Mouse (Mus musculus): ENCODE measurements around the gene Kndc1.

The Kndc1 gene

DNA sequence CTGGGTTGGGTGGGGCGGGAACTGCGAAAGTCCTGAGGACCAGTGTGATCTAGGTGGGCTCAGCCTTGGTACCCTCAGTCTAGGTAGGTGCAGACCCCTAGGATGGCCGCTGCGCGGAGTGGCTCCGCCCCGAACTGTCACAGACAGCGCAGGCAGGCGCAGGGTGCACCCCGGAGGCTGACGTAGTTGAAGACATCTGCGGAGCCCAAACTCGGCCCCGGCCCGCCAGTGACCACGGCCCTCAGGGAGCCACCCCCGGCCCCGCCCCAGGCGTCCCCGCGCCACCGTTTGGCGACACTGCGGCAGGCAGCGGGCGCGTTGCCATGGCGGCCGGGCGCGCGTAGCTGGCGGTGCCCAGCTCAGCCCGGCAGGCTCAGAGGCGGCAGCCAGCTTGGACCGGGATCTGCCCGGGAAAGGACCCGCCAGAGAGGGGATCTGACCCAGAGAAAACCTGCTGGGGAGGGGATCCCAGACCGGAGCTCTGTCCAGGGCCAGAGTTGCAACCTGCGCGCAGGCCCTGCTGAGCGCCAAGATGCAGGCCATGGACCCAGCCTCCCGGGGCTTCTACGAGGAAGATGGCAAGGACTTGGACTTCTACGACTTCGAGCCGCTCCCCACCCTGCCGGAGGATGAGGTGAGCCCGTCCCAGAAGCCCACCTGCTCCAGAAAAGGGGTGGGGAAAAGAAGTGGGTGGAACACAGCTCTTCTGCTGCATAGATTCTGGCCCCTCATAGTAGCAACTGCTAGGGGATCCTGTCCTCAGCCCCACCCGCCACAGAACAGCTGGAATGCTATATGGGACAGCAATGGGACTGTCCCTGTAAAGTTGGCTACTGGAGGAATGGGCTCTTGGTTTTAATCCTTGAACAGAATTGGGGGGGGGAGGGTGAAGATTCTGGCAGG lies at the start of gene Kndc1:
Kndc1 (plus strand) TSS at position 42 of the 903 bp plus-strand sequence.
- peak; percentile 22 for DNase-seq (ENCODE audit: low read depth, low spot score)

- no peak for DNase-seq (ENCODE audit: low read depth, low spot score)
Observed at GRCm38 (mm10) chr7:139845101-139845500, 49.4 kb upstream of the Kndc1 start.

GRCm38 (mm10) chr7:139850152-139850551 lies 44.3 kb upstream of the Kndc1 start:
- DNase-seq (ENCODE audit: low read depth, low spot score): no peak

DNA sequence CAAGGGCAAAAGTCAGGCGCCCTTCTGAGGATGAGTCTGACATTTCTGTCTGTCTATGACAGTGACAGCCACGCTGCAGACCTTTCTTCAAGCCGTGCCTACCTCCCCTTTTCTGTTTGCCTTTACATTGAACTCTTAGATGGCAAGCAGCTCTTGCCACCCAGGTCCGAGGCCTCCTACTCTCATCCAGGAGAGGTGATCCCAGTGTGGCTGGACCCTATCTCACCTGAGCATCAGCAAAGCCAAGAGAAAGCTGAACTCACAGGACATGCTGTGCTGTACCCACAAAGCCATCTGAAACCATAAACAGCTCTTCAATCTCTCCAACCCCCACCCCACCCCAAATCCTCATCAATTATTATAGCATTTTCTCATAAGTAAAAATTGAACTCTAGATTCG lies 43.8 kb upstream of the Kndc1 start:
- no peak for DNase-seq (ENCODE audit: low read depth, low spot score)

DNA sequence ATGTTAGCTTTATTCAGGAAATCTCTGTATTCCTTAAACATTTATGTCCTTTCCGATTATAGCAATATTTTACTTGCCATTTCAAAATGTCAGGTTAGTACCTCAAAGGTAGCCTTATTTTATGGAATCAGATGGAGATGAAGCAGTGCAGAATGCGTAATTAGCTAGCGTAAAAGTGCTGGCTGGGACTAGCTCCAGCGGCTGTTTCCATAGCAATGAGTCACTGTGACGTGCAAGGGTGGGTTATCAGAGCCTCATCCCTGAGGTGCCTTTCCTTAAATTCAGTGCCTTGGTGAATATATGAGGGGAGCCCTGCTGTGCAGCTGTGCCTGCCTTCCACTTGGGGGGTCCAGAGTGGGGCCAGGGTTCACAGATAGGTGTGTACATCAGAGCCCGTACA lies 43.4 kb upstream of the Kndc1 start:
- no peak for DNase-seq (ENCODE audit: low read depth, low spot score)

- no peak for DNase-seq (ENCODE audit: low read depth, low spot score)
Observed at GRCm38 (mm10) chr7:139855261-139855660, 39.2 kb upstream of the Kndc1 start.

DNA sequence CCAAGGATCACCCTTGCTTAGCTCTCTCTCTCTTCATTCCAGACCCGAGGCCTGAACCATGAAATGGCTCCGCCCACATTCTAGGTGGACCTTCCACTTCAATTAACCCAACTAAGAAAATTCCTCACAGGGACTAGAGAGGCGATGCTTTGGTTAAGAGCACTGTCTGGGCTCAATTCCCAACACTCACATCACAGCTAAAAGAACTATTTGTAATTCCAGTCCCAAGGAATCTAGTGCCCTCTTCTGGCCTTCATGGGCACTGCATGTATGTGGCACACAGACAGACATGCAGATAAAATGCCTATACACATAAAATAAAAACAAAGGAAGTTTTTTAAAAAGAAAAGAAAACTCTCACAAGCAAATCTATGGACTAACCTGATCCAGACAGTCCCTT lies 33.1 kb upstream of the Kndc1 start:
- peak; percentile 76 for DNase-seq (ENCODE audit: low read depth, low spot score)

DNA sequence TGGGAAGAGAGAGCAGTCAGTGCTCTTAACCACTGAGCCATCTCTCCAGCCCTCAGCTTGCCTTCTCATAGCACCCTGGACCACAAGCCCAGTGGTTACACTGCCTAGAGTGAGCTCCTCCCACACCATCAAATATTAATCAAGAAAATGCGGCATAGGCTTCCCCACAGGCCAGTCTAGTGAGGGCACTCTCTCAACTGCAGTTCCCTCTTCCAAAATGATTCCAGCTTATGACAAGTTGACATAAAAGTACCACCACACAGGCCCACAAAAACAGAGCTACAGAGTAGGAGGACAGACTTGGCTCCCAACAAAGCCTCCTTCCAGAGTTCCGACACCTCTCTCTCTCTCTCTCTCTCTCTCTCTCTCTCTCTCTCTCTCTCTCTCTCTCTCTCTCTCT lies 31.4 kb upstream of the Kndc1 start:
- no peak for DNase-seq (ENCODE audit: low read depth, low spot score)

- peak; percentile 51 for DNase-seq (ENCODE audit: low read depth, low spot score)
Observed at GRCm38 (mm10) chr7:139864253-139864652, 30.2 kb upstream of the Kndc1 start.

- DNase-seq (ENCODE audit: low read depth, low spot score): no peak
Observed at GRCm38 (mm10) chr7:139864871-139865270, 29.6 kb upstream of the Kndc1 start.

DNA sequence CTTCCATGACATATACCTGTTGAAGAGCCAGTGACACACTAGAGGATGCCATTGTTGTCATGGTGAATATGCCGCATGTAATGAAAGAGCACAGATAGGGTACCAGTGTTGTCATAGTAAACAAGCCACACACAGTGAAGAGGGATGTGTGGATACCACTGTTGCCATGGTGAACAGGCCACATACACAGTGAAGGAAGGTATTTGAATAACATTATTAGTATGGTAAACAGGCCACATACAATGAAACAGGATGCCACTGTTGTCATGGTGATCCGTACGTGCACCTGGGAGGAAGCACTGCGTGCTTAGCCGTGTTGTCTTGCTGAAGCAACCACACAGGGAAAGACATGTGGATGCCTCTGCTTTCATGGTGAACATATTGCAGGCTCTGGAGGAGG lies 23.5 kb upstream of the Kndc1 start:
- DNase-seq (ENCODE audit: low read depth, low spot score): no peak

GRCm38 (mm10) chr7:139877167-139877792 lies 17.2 kb upstream of the Kndc1 start:
- peak; percentile 13 for DNase-seq (ENCODE audit: low read depth, low spot score)

- DNase-seq (ENCODE audit: low read depth, low spot score): no peak
Observed at GRCm38 (mm10) chr7:139878122-139878521, 16.4 kb upstream of the Kndc1 start.

DNA sequence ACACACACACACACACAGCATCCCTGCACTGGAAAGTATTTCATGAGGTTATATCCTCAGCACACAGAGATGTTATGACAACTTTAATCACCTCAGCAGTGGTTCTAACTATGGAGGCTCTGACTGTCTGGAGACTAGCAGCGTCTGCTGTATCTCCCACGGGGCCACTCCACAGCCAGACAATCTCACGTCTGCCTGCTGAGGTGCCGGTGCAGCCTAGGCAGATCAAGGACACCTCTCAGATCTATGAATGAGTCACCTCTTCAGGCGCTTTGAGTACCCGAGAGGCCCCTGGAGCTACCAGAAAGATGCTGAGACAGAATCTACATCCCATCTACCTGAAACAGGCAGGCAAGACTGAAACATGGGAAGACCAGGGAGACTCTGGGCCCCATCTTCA lies 15.9 kb upstream of the Kndc1 start:
- no peak for DNase-seq (ENCODE audit: low read depth, low spot score)

GRCm38 (mm10) chr7:139883545-139883944 lies 11.0 kb upstream of the Kndc1 start:
- DNase-seq (ENCODE audit: low read depth, low spot score): no peak

- no peak for DNase-seq (ENCODE audit: low read depth, low spot score)
Observed at GRCm38 (mm10) chr7:139891779-139892178, 2.7 kb upstream of the Kndc1 start.

GRCm38 (mm10) chr7:139896271-139896670 lies 1.8 kb downstream of the Kndc1 start:
- DNase-seq (ENCODE audit: low read depth, low spot score): no peak

GRCm38 (mm10) chr7:139896796-139897195 lies 2.3 kb downstream of the Kndc1 start:
- no peak for DNase-seq (ENCODE audit: low read depth, low spot score)

- no peak for DNase-seq (ENCODE audit: low read depth, low spot score)
Observed at GRCm38 (mm10) chr7:139898606-139899005, 4.1 kb downstream of the Kndc1 start.

DNA sequence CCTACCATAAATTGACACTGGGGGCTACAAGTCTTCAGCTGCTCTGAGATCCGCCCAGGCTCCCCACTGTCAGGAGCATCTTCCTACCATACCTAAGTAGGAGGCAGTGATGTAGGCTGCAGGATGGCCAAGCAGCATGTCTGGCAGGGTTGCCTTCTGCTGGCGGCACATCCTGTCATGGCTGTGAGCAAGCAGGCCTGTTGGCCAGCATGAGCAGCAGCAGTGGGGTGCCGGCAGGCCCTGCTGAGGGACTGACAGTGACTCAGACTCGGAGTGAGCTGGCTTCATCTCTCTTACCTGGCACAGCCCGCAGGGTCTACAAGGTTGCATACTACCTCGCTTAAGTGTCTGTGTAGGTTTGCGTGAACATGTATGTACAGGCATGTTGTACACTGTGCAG lies 5.0 kb downstream of the Kndc1 start:
- no peak for DNase-seq (ENCODE audit: low read depth, low spot score)

- DNase-seq (ENCODE audit: low read depth, low spot score): no peak
Observed at GRCm38 (mm10) chr7:139900456-139900855, 6.0 kb downstream of the Kndc1 start.

DNA sequence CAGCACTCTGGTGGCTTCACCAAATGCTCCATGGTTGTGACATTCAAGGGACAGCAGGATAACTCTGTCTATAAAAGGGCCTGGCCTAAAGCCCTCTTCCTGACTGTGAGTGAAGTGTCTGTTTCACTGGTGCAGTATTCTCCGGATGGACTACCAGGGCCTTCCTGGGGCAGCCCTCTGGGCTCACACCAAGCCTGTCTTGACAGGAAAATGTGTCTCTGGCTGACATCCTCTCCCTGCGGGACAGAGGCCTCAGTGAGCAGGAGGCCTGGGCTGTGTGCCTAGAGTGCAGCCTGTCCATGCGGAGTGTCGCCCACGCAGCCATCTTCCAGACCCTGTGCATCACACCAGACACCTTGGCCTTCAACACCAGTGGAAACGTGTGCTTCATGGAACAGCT lies 6.4 kb downstream of the Kndc1 start:
- DNase-seq (ENCODE audit: low read depth, low spot score): no peak

GRCm38 (mm10) chr7:139901981-139902380 lies 7.5 kb downstream of the Kndc1 start:
- DNase-seq (ENCODE audit: low read depth, low spot score): no peak
